Mouse (Mus musculus) liver, embryonic 13.5 days (tissue): ENCODE results near the gene Pigv. TPM values are rescaled to one million over a fixed set of nuclear protein-coding genes. Genes with fewer than 3 reads are reported as not detected.

Experiments used
- ATAC-seq: fragments of 200-750 bp; cut with Nextera tagmentation; 2 replicates; pipeline ENCODE4 v1.8.0; 2017; ENCODE audit warnings: low read depth, mild to moderate bottlenecking, moderate number of reproducible peaks, moderate library complexity
- DNase-seq: peaks from one replicate; pipeline ENCODE4 v3.0.0; 2022
- H3K27ac ChIP-seq: fragments of 300-500 bp; sonication (generic); 2 replicates; pipeline ENCODE4 v1.5.1; 2015; ENCODE audit warnings: moderate library complexity, mild to moderate bottlenecking, inconsistent platforms
- H3K27me3 ChIP-seq: fragments of 300-500 bp; sonication (generic); 2 replicates; pipeline ENCODE4 v1.6.1; 2015; ENCODE audit warnings: mild to moderate bottlenecking, inconsistent platforms
- H3K36me3 ChIP-seq: fragments of 300-500 bp; sonication (generic); 2 replicates; pipeline ENCODE4 v1.6.1; 2015; ENCODE audit warnings: mild to moderate bottlenecking, inconsistent platforms
- H3K4me1 ChIP-seq: fragments of 300-500 bp; sonication (generic); replicated peaks from 2 replicates; pipeline ENCODE4 v1.6.1; 2015; ENCODE audit warnings: inconsistent platforms
- H3K4me2 ChIP-seq: fragments of 300-500 bp; sonication (generic); 2 replicates; pipeline ENCODE4 v1.6.1; 2015; ENCODE audit warnings: inconsistent platforms, mild to moderate bottlenecking, moderate library complexity
- H3K4me3 ChIP-seq: fragments of 300-500 bp; sonication (generic); replicated peaks from 2 replicates; pipeline ENCODE4 v1.5.1; 2015; ENCODE audit warnings: mild to moderate bottlenecking, inconsistent platforms
- H3K9ac ChIP-seq: fragments of 300-500 bp; sonication (generic); 2 replicates; pipeline ENCODE4 v1.6.1; 2015; ENCODE audit warnings: mild to moderate bottlenecking, inconsistent platforms
- H3K9me3 ChIP-seq: fragments of 300-500 bp; sonication (generic); replicated peaks from 2 replicates; pipeline ENCODE4 v1.6.1; 2016; ENCODE audit warnings: inconsistent platforms
- WGBS: fragments of 180-500 bp; shearing (Covaris S2); methylation state at CpG from one replicate; pipeline ENCODE4 v1.1.7; 2015; ENCODE audit not compliant: insufficient replicate concordance; 5-methylcytosine and 5-hydroxymethylcytosine counted together
- polyA plus RNA-seq: library from polyadenylated mRNA; unstranded; fragments of >200 nt; fragmentation: Nextera tagmentation; extraction: Ambion mirVana; gene quantifications from 2 replicates; pipeline ENCODE4 v1.2.1, GENCODE M21; 2015

Gene Pigv
- polyA plus RNA-seq, 1 experiment from 2014 or later: 5.8 TPM

GRCm38 (mm10) chr4:133634043-133634410, 38.4 kb downstream of the Pigv start:
- H3K36me3 ChIP-seq: no peaks in the 10 kb centered on the region
- peak overlapping the region; percentile 76; the same call in 1 of the 2 replicates for H3K4me3 ChIP-seq
- no peaks in the 10 kb centered on the region for H3K27me3 ChIP-seq
- ATAC-seq (no peak), DNase-seq (no peak)
- H3K9me3 ChIP-seq: no peaks in the 10 kb centered on the region
- no peak overlapping the region for H3K27ac ChIP-seq
- WGBS: 71% methylated on average over 5 of the region's 5 CpGs
- H3K4me2 ChIP-seq: peak overlapping the region; percentile 84
- H3K4me1 ChIP-seq: peaks cover 40% of the 10 kb centered on the region
- H3K9ac ChIP-seq: peak overlapping the region; percentile 82; the same call in 1 of the 2 replicates

- H3K27me3 ChIP-seq: no peaks in the 10 kb centered on the region
- WGBS: 9% methylated on average over 38 of the region's 47 CpGs
- ATAC-seq: peak; percentile 88
Measured at GRCm38 (mm10) chr4:133633332-133634042, 39.0 kb downstream of the Pigv start.

DNA sequence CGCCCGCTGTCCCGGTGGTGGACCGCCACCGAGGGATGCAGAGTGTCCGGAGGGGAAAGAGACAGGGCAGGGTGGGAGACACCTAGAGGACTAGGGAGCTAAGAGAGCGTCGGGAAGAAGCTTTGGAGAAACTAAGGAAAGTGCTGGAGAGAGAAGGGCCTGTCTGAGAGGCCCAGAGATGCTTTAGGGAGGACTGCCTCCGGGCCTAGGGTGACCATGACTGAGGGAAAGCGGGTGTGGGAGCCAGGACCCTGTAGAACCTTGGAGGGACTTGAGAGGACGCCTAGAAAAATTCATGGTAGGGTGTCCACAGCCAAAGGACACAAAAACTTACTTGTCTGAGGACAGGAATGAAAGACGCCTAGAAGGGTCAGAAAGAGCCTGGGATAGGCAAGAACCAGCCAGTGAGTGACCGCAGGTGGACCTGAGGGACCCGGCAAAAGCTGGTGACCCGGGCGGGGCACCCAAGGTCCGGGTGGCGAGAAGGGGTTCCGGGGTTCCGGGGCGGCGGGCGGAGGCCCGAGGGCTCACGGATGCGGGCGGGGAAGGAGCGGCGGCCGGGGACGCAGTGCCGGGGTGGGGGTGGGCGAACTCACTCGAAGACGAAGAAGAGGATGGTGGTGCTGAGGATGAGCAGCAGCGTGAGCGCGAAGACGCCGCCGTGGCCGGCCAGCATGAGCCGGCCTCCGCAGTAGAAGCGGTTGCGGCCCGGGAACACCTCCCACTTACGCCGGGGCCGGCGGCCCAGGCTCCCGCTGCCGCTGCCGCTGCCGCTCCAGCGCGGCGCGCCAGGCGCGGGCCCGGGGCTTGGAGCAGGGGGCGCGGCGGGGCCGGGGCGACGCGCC, 39.7 kb downstream of the Pigv start:
- peak overlapping the region; percentile 82 for H3K9ac ChIP-seq
- H3K27ac ChIP-seq: peak overlapping the region; percentile 43
- WGBS: 3% methylated on average over 51 of the region's 69 CpGs
- H3K36me3 ChIP-seq: no peaks in the 10 kb centered on the region
- ATAC-seq: peak; percentile 69
- H3K4me1 ChIP-seq: peaks cover 40% of the 10 kb centered on the region
- H3K4me2 ChIP-seq: peak overlapping the region; percentile 84
- no peak for DNase-seq
- H3K27me3 ChIP-seq: no peaks in the 10 kb centered on the region
- peak overlapping the region; percentile 76 for H3K4me3 ChIP-seq
- no peaks in the 10 kb centered on the region for H3K9me3 ChIP-seq

More at GRCm38 (mm10) chr4:133633332-133634042, 39.0 kb downstream of the Pigv start:
- Histone ChIP-seq H3K4me2 (peak overlapping the region; percentile 84), H3K4me1 (peaks cover 40% of the 10 kb centered on the region), H3K27ac (peak overlapping the region; percentile 43), H3K9me3 (no peaks in the 10 kb centered on the region), H3K4me3 (peak overlapping the region; percentile 76), H3K36me3 (no peaks in the 10 kb centered on the region), H3K9ac (peak overlapping the region; percentile 82)
- peak; percentile 78 for DNase-seq

- ATAC-seq (no peak), DNase-seq (no peak)
- no peaks in the 10 kb centered on the region for H3K9me3 ChIP-seq
- peak overlapping the region; percentile 82 for H3K9ac ChIP-seq
- H3K4me3 ChIP-seq: peak overlapping the region; percentile 76
- H3K36me3 ChIP-seq: peaks cover 4% of the 10 kb centered on the region; the same call in 1 of the 2 replicates
- no peak overlapping the region for H3K27ac ChIP-seq
- 53% methylated on average over 9 of the region's 9 CpGs for WGBS
- H3K27me3 ChIP-seq: no peaks in the 10 kb centered on the region
- H3K4me1 ChIP-seq: peaks cover 42% of the 10 kb centered on the region
- peak overlapping the region; percentile 84 for H3K4me2 ChIP-seq
Measured at GRCm38 (mm10) chr4:133631769-133632411, 40.6 kb downstream of the Pigv start.

DNA sequence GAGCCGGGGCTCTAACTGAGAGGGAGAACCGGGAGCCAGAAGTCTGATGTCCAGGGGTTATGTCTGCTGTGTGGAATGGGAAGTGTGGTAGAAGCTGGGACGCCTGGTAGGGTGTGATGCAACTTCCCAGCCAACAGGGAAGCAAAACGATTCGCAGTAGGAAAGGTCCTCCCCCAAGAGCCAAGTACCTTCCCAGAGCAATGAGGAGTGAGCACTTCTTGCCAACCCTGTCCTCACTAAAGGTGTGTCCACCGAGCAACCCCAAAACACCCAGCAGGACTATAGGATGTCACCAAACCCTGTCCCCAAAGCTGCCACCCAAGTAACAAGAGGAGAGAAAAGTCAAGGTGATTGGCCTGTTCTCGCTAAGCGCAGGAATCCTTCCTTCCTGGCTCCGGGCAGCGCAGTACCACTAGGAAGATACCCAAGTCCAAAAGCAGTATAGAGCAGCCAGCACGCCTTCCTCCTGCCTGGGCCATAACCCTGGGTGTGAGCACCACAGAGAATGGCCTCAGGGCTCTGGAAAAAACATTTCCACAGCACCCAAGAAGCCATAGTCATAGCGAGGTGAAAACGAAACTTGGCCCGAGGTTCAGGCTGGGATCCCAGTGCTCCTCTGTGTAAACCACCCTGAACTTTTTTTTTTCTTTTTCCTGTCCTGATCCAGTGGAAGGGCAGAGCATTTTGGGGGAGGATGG, 41.2 kb downstream of the Pigv start:
- Histone ChIP-seq H3K4me1 (peaks cover 49% of the 10 kb centered on the region), H3K27me3 (no peaks in the 10 kb centered on the region), H3K4me2 (peak overlapping the region; percentile 84), H3K4me3 (peak overlapping the region; percentile 76; the same call in 1 of the 2 replicates), H3K9me3 (no peaks in the 10 kb centered on the region), H3K27ac (no peak overlapping the region), H3K9ac (0 out of 2 replicates have a peak overlapping the region, but pooled peaks have one; percentile 82), H3K36me3 (peaks cover 10% of the 10 kb centered on the region; the same call in 1 of the 2 replicates)
- no peak for ATAC-seq
- 64% methylated on average over 14 of the region's 14 CpGs for WGBS
- DNase-seq: no peak

DNA sequence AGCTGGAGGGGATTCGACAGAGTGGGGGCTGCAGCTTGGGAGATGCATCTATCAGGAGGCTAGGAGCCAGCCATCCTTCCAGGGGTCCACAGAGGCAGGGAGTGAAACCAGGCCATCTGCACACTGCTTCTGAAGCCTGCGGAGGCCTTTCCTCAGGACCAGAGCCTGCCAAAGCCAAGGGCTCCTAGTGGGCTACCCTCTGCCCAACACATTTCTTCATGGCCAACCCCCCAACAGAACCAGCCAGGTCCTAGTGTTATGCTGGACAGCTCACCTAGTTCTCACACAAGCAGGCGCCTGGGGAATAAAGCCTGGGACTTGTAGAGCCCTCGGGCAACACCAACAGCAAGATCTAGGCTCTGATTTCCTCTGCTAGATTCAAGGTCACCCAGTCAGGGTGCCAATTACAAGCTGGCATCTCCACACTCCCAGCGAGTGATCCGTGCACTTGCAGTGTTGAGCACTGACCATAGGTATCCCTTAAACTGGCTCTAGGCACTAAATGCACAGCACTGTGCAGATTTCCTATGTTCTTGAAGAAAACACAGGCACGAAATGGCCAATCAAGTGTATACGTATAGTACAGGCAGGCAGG, 42.0 kb downstream of the Pigv start:
- no peaks in the 10 kb centered on the region for H3K9me3 ChIP-seq
- ATAC-seq: no peak
- H3K4me1 ChIP-seq: peaks cover 57% of the 10 kb centered on the region
- no peak overlapping the region for H3K4me3 ChIP-seq
- H3K9ac ChIP-seq: no peak overlapping the region
- 80% methylated on average over 8 of the region's 8 CpGs for WGBS
- no peak overlapping the region for H3K4me2 ChIP-seq
- DNase-seq: no peak
- no peaks in the 10 kb centered on the region for H3K27me3 ChIP-seq
- no peak overlapping the region for H3K27ac ChIP-seq
- peaks cover 16% of the 10 kb centered on the region; the same call in 1 of the 2 replicates for H3K36me3 ChIP-seq

DNA sequence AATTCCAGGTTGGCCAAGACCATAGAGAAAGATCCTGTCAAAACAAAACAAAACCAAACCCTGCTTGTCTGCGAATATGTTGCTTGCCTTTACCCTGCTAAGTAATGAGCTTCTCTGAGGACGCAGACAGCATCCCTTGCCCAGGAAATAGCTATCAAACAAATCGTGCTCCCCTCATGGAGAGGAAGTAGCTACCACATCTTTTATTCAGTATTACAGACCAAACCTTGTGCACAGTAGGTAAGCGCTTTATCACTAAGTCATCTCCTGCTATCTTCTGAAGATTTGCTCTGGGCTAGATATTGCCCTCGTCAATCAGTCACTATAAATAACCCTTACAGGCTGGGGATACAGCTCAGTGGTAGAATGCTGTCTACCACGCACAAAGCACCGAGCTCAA, 43.3 kb downstream of the Pigv start:
- H3K27me3 ChIP-seq: no peaks in the 10 kb centered on the region
- no peaks in the 10 kb centered on the region for H3K9me3 ChIP-seq
- H3K4me3 ChIP-seq: no peak overlapping the region
- H3K36me3 ChIP-seq: peaks cover 21% of the 10 kb centered on the region; the same call in 1 of the 2 replicates
- H3K9ac ChIP-seq: no peak overlapping the region
- DNase-seq: no peak
- H3K4me2 ChIP-seq: no peak overlapping the region
- peaks cover 67% of the 10 kb centered on the region for H3K4me1 ChIP-seq
- no peak for ATAC-seq
- 64% methylated on average over 7 of the region's 7 CpGs for WGBS
- no peak overlapping the region for H3K27ac ChIP-seq

- Histone ChIP-seq H3K36me3 (peaks cover 21% of the 10 kb centered on the region; the same call in 1 of the 2 replicates), H3K4me1 (peaks cover 67% of the 10 kb centered on the region), H3K27me3 (no peaks in the 10 kb centered on the region), H3K9me3 (no peaks in the 10 kb centered on the region), H3K27ac (no peak overlapping the region), H3K4me2 (no peak overlapping the region), H3K9ac (no peak overlapping the region), H3K4me3 (no peak overlapping the region)
- WGBS: 61% methylated on average over 2 of the region's 2 CpGs
- ATAC-seq (no peak), DNase-seq (no peak)
Measured at GRCm38 (mm10) chr4:133628517-133628916, 43.9 kb downstream of the Pigv start.

DNA sequence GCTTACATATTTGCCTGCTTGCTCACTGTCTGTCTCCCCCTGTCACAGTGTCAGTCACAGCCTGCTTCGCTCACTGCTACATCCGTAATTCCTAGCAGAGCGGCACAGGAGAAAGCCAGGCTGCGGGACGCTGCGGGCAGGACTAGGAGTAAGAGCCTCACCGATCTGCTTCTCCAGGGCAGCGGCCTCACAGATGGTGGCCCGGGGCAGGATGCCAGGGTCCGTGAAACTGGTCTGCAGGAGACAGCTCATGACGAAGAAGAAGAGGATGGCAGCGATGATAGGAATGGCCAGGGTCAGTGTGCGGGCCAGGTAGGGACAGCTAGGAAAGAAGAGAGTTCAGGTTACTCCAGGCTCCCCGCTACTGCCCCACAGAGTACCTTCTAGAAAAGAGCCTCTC, 45.4 kb downstream of the Pigv start:
- WGBS: 90% methylated on average over 14 of the region's 14 CpGs
- Histone ChIP-seq H3K9me3 (no peaks in the 10 kb centered on the region), H3K27ac (peak overlapping the region; percentile 37; the same call in 1 of the 2 replicates), H3K4me2 (no peak overlapping the region), H3K36me3 (peaks cover 21% of the 10 kb centered on the region; the same call in 1 of the 2 replicates), H3K9ac (no peak overlapping the region), H3K4me3 (no peak overlapping the region), H3K4me1 (peaks cover 60% of the 10 kb centered on the region), H3K27me3 (no peaks in the 10 kb centered on the region)
- ATAC-seq (no peak), DNase-seq (no peak)

DNA sequence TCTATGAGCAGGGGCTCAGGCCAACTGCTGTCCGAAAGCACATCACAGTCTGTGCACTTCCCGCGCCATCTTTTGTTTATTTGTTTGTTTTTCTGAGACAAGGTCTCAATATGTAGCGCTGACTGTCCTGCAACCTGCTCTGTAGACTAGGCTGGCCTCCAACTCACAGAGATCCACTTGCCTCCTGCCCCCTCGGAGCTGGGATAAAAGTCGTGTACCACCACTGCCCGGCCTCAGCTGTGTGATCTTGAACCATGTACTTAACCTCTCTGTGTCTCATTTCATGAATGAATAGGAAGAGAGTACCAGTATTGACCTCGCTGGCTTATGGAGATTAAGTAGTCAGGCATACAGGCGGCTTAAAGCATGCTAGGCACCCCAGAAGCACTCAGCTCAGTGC, 45.8 kb downstream of the Pigv start:
- H3K4me2 ChIP-seq: no peak overlapping the region
- H3K9me3 ChIP-seq: no peaks in the 10 kb centered on the region
- peaks cover 58% of the 10 kb centered on the region for H3K4me1 ChIP-seq
- no peaks in the 10 kb centered on the region for H3K27me3 ChIP-seq
- H3K27ac ChIP-seq: peak overlapping the region; percentile 63
- WGBS: 84% methylated on average over 9 of the region's 9 CpGs
- peaks cover 21% of the 10 kb centered on the region; the same call in 1 of the 2 replicates for H3K36me3 ChIP-seq
- H3K4me3 ChIP-seq: no peak overlapping the region
- DNase-seq (no peak), ATAC-seq (no peak)
- no peak overlapping the region for H3K9ac ChIP-seq
